Mouse (Mus musculus) myocyte (in vitro differentiated cells): Measurements from ENCODE around the gene Pde4a. TPM values are rescaled to one million over a fixed set of nuclear protein-coding genes. Genes with fewer than 3 reads are reported as not detected.
"Not testable (repeated sequence)": the region's sequence is repeated elsewhere in the genome, so short reads cannot be mapped to it uniquely, and the experiment has no call there.

Source experiments
- H3K27me3 ChIP-seq: one replicate; pipeline ENCODE4 v1.6.1; 2011; ENCODE audit not compliant: control insufficient read depth, insufficient read depth, insufficient read length
- H3K36me3 ChIP-seq: one replicate; pipeline ENCODE4 v1.6.1; 2011; ENCODE audit not compliant: control insufficient read depth, insufficient read depth
- H3K4me2 ChIP-seq: one replicate; pipeline ENCODE4 v1.6.1; 2011; ENCODE audit warnings: low read depth, control low read depth
- H3K4me3 ChIP-seq: one replicate; pipeline ENCODE4 v1.5.1; 2011; ENCODE audit warnings: mild to moderate bottlenecking, control low read depth, moderate library complexity
- H3K79me2 ChIP-seq: one replicate; pipeline ENCODE4 v1.6.1; 2011; ENCODE audit not compliant: control insufficient read depth, insufficient read depth
- H3ac ChIP-seq: one replicate; pipeline ENCODE4 v1.6.1; 2011; ENCODE audit not compliant: control insufficient read depth, insufficient read length
- CEBPB ChIP-seq: IDR thresholded peaks from 2 replicates; pipeline ENCODE4 v1.6.1; 2011; ENCODE audit warnings: mild to moderate bottlenecking, moderate library complexity; ENCODE audit not compliant: poor library complexity, insufficient read depth, severe bottlenecking
- E2F4 ChIP-seq: IDR thresholded peaks from one replicate; pipeline ENCODE4 v1.6.1; 2011; ENCODE audit warnings: mild to moderate bottlenecking, control low read depth, moderate library complexity; ENCODE audit not compliant: insufficient read depth
- MAX ChIP-seq: IDR thresholded peaks from one replicate; pipeline ENCODE4 v1.6.1; 2011; ENCODE audit warnings: low read depth, mild to moderate bottlenecking, control low read depth
- MYOD1 ChIP-seq, 3 experiments: IDR thresholded peaks; one replicate each; pipeline ENCODE4 v1.6.1; 2011; ENCODE audit warnings: control low read depth in 2 of 3, low read depth in 2 of 3, mild to moderate bottlenecking in 2 of 3, moderate library complexity in 1 of 3; ENCODE audit not compliant: insufficient read length in 2 of 3, control insufficient read depth in 1 of 3
- MYOG ChIP-seq, 3 experiments: IDR thresholded peaks; one replicate each; pipeline ENCODE4 v1.6.1; 2011; ENCODE audit warnings: control low read depth in 2 of 3, low read depth in 2 of 3, mild to moderate bottlenecking in 2 of 3; ENCODE audit not compliant: insufficient read length in 2 of 3, control insufficient read depth in 1 of 3, insufficient read depth in 1 of 3
- POLR2A ChIP-seq: IDR thresholded peaks from one replicate; pipeline ENCODE4 v1.6.1; 2011; ENCODE audit warnings: low read depth, mild to moderate bottlenecking, control low read depth, moderate library complexity; ENCODE audit not compliant: insufficient read length
- POLR2AphosphoS2 ChIP-seq: IDR thresholded peaks from one replicate; pipeline ENCODE4 v1.6.1; 2011; ENCODE audit warnings: low read depth, control low read depth; ENCODE audit not compliant: insufficient read length
- REST ChIP-seq: IDR thresholded peaks from one replicate; pipeline ENCODE4 v1.6.1; 2011; ENCODE audit warnings: mild to moderate bottlenecking, control low read depth, moderate library complexity; ENCODE audit not compliant: insufficient read depth, insufficient read length
- SRF ChIP-seq: IDR thresholded peaks from one replicate; pipeline ENCODE4 v1.6.1; 2011; ENCODE audit warnings: low read depth; ENCODE audit not compliant: control insufficient read depth, insufficient read length
- TCF12 ChIP-seq: IDR thresholded peaks from one replicate; pipeline ENCODE4 v1.6.1; 2011; ENCODE audit warnings: mild to moderate bottlenecking, control low read depth; ENCODE audit not compliant: poor library complexity, insufficient read depth, severe bottlenecking
- TCF3 ChIP-seq: IDR thresholded peaks from one replicate; pipeline ENCODE4 v1.6.1; 2011; ENCODE audit warnings: low read depth, control low read depth; ENCODE audit not compliant: insufficient read length
- USF1 ChIP-seq: IDR thresholded peaks from one replicate; pipeline ENCODE4 v1.6.1; 2011; ENCODE audit warnings: low read depth, mild to moderate bottlenecking, control low read depth, moderate library complexity
- polyA plus RNA-seq: library from polyadenylated mRNA; unstranded; fragments of >200 nt; fragmentation: generic; extraction: Trizol; gene quantifications from one replicate; pipeline ENCODE4 v1.2.1, GENCODE M21; 2012; ENCODE audit warnings: missing spikeins

Pde4a gene
- polyA plus RNA-seq, 1 experiment: 3.6 TPM

GRCm38 (mm10) chr9:21190670-21191069, 25.2 kb downstream of the Pde4a start:
- no peaks in the 10 kb centered on the region for H3K79me2 ChIP-seq
- no peak overlapping the region for H3K4me3 ChIP-seq
- H3K27me3 ChIP-seq: no peaks in the 10 kb centered on the region
- H3K36me3 ChIP-seq: no peaks in the 10 kb centered on the region
- H3K4me2 ChIP-seq: no peak overlapping the region
- no peak overlapping the region for H3ac ChIP-seq
- TF ChIP-seq MYOD1 (IDR thresholded peaks at IDR 0.05; ENCODE audit: control insufficient read depth in 1 of 3, insufficient read length in 2 of 3, low read depth in 2 of 3): no peak
- no peak for TF ChIP-seq MAX
- TF ChIP-seq POLR2A: no peak
- no peak for TF ChIP-seq E2F4
- no peak for TF ChIP-seq REST
- no peak for TF ChIP-seq SRF
- TF ChIP-seq TCF12: no peak
- TF ChIP-seq CEBPB: no peak
- no peak for TF ChIP-seq POLR2AphosphoS2
- no peak for TF ChIP-seq USF1
- no peak for TF ChIP-seq MYOG (IDR thresholded peaks at IDR 0.05; ENCODE audit: control insufficient read depth in 1 of 3, insufficient read depth in 1 of 3, insufficient read length in 2 of 3, low read depth in 2 of 3)
- TF ChIP-seq TCF3: no peak

- no peaks in the 10 kb centered on the region for H3K36me3 ChIP-seq
- no peak overlapping the region for H3K4me3 ChIP-seq
- no peak overlapping the region for H3K4me2 ChIP-seq
- H3K27me3 ChIP-seq: no peaks in the 10 kb centered on the region
- no peaks in the 10 kb centered on the region for H3K79me2 ChIP-seq
- TF ChIP-seq MAX (no peak), TCF3 (no peak), E2F4 (no peak), CEBPB (0 out of 2 replicates have a peak, but pooled peaks have one; percentile 16), USF1 (no peak), MYOG (IDR thresholded peaks at IDR 0.05; ENCODE audit: control insufficient read depth in 1 of 3, insufficient read depth in 1 of 3, insufficient read length in 2 of 3, low read depth in 2 of 3) (no peak)
- no peak overlapping the region for H3ac ChIP-seq
Measured at GRCm38 (mm10) chr9:21193786-21194185, 28.3 kb downstream of the Pde4a start.

- H3K4me3 ChIP-seq: no peak overlapping the region
- no peaks in the 10 kb centered on the region for H3K36me3 ChIP-seq
- no peak for TF ChIP-seq TCF12
- no peak for TF ChIP-seq SRF
- H3ac ChIP-seq: no peak overlapping the region
- no peaks in the 10 kb centered on the region for H3K27me3 ChIP-seq
- H3K4me2 ChIP-seq: no peak overlapping the region
- no peaks in the 10 kb centered on the region for H3K79me2 ChIP-seq
Measured at GRCm38 (mm10) chr9:21194787-21195493, 29.4 kb downstream of the Pde4a start.

- H3K79me2 ChIP-seq, H3K4me3 ChIP-seq, H3K27me3 ChIP-seq, H3ac ChIP-seq, H3K36me3 ChIP-seq, H3K4me2 ChIP-seq: not testable (repeated sequence)
Measured at GRCm38 (mm10) chr9:21195736-21196505, 30.4 kb downstream of the Pde4a start.

- Histone ChIP-seq H3K4me3 (no peak overlapping the region), H3K27me3 (no peaks in the 10 kb centered on the region), H3K36me3 (no peaks in the 10 kb centered on the region), H3K79me2 (no peaks in the 10 kb centered on the region), H3K4me2 (no peak overlapping the region), H3ac (no peak overlapping the region)
- TF ChIP-seq REST (no peak), POLR2A (no peak), SRF (no peak), TCF3 (no peak), MYOD1 (IDR thresholded peaks at IDR 0.05; ENCODE audit: control insufficient read depth in 1 of 3, insufficient read length in 2 of 3, low read depth in 2 of 3) (no peak), POLR2AphosphoS2 (no peak), USF1 (no peak), CEBPB (no peak), MAX (no peak), E2F4 (no peak), TCF12 (no peak), MYOG (IDR thresholded peaks at IDR 0.05; ENCODE audit: control insufficient read depth in 1 of 3, insufficient read depth in 1 of 3, insufficient read length in 2 of 3, low read depth in 2 of 3) (no peak)
Measured at GRCm38 (mm10) chr9:21196521-21197433, 31.3 kb downstream of the Pde4a start.
